Mouse (Mus musculus) Patski (cell line): ENCODE data around the gene Gtf2h5. TPM values are rescaled to one million over a fixed set of nuclear protein-coding genes. Genes with fewer than 3 reads are reported as not detected.

Experiments
- ATAC-seq: fragments of 100-300 bp; one replicate; pipeline ENCODE4 v1.8.0; 2021
- CTCF ChIA-PET: fragments of 350-600 bp; sonication (Branson Sonifier 250); formaldehyde crosslinking; loops from one replicate; lab custom pipeline; 2022; ENCODE audit warnings: inconsistent platforms; lab: Charles Lee
- POLR2A ChIA-PET: fragments of 350-600 bp; sonication (Branson Sonifier 250); formaldehyde crosslinking; loops from one replicate; lab custom pipeline; 2022; ENCODE audit warnings: antibody characterized with exemption, inconsistent platforms; lab: Charles Lee
- DNase-seq: peaks from one replicate; pipeline ENCODE4 v3.0.0-alpha.2; 2011; ENCODE audit warnings: low read depth, low spot score
- H3K27me3 ChIP-seq: fragments of 371-371 bp; one replicate; pipeline ENCODE4 v1.5.1; 2021
- CTCF ChIP-seq: fragments of 100-300 bp; IDR thresholded peaks from one replicate; pipeline ENCODE4 v1.5.1; 2021
- in situ Hi-C: fragments of 300-500 bp; cut with MboI; formaldehyde crosslinking; loops from 3 replicates; pipeline ENCODE4 v1.11.1; 2018; ENCODE audit warnings: low pct_unique_long_range_greater_than_20kb, mixed read lengths
- polyA plus RNA-seq: library from polyadenylated mRNA; unstranded; gene quantifications from one replicate; pipeline ENCODE4 v1.2.3, GENCODE M21; 2021

The Gtf2h5 gene
- polyA plus RNA-seq, 1 experiment from 2014 or later: 84.7 TPM

DNA sequence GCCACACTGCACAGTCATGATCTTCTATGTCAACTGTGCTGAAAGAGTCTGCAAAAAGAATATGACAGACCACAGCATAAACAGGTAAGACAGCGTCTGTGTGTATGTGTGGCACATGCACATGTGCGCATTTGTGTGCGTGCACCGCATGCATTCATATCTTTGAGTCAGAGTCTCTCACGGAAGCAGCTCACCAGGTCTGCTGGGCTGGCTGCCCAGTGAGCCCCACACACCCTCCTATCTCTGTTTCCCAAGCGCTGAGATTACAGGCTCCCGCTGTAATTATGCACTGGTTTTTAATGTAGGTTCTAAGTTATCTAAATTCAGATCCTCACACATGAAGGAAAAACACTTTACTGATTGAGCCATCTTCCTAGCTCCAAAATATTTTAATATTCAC lies 12.0 kb upstream of the Gtf2h5 start:
- ChIA-PET POLR2A (no interaction called here), CTCF (interaction anchor here (0.8 kb wide), 1 partner anchor 12 kb away, joined by 4 read pairs; no protein-coding TSS in a partner anchor)
- DNase-seq (no peak), ATAC-seq (no peak)
- in situ Hi-C loops: loop anchor here (5.0 kb wide), 1 partner anchor 705 kb away; no protein-coding TSS in a partner anchor
- TF ChIP-seq CTCF: no peak
- no peaks in the 10 kb centered on the region for H3K27me3 ChIP-seq

DNA sequence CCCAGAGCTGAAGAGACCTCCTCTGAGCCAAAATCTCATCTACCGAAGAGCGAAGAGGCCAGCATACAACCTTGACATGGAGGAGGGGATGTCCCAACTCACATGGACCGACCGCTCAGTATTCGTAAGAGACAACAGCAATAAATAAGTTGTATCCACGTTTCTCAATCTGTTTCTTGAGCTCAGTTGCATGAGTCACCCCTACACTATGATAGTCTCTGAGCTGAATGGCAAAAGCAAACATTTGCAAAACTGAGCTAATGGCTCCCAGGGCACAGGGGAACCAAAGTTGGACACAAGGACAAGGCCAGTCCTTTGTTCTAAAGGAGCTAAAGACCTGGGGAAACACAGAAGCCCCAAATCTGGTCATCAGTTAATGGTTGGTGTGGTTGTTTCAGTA lies 9.7 kb upstream of the Gtf2h5 start:
- DNase-seq (no peak), ATAC-seq (no peak)
- H3K27me3 ChIP-seq: no peaks in the 10 kb centered on the region
- no peak for TF ChIP-seq CTCF
- CTCF ChIA-PET: interaction anchor here (0.7 to 4.6 kb wide), 3 partner anchors 9 to 15 kb away, joined by 4 to 15 read pairs (median 4); no protein-coding TSS in a partner anchor
- in situ Hi-C loops: loop anchor here (5.0 kb wide), 1 partner anchor 702 kb away; no protein-coding TSS in a partner anchor
- POLR2A ChIA-PET: no interaction called here

DNA sequence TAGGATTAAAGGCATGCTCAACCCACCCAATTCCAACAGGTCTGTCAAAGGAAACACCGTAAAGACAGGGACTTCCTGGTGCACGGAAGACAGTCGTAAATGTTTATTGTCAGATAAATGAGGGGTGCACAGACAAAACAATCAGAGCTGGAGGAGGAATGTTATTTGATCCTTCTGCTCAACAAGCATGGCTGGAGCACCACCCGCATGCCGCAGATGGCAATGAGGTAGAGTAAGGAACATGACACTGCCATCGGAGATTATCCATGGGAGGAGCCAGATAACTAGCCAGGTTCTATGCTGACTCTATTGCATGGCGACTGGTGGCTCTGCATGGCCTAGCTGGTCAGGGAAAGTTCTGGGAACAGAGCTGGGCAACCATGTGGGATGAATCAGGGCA lies 6.2 kb upstream of the Gtf2h5 start:
- in situ Hi-C loops: no loop called here
- H3K27me3 ChIP-seq: no peaks in the 10 kb centered on the region
- DNase-seq: no peak
- ATAC-seq: no peak
- ChIA-PET CTCF (interaction anchor here (4.6 kb wide), 1 partner anchor 18 kb away, joined by 15 read pairs; no protein-coding TSS in a partner anchor), POLR2A (no interaction called here)
- no peak for TF ChIP-seq CTCF

DNA sequence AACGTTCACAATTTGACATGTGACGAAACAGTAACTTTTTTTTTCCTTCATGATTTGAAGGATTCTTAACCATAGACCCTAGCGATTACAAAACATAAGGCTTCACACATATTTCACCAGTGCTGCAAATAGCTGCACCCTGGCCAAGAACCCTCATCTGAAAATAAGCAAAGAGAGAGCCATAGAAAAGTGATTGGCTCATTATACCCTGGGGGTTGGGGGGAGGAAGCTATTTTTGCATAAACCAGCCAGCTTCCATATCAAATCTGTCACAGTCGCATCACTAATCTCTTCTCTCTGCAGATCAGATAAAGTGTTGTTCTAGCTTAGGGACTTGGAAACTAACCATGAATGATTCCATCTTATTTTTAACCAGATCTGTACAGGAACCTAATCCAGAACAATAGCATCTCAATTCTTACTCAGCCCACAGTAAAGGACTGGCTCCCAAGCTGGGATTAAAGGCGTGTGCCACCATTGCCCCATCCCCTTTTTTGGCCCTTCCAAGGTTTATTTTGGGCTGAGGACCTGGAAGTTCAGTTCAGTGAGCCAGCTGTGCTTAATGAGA lies 3.8 kb downstream of the Gtf2h5 start:
- ChIA-PET POLR2A (no interaction called here), CTCF (no interaction called here)
- in situ Hi-C loops: loop anchor here (25.0 kb wide), 1 partner anchor 604 kb away; no protein-coding TSS in a partner anchor
- no peaks in the 10 kb centered on the region for H3K27me3 ChIP-seq
- no peak for TF ChIP-seq CTCF
- no peak for DNase-seq
- ATAC-seq: no peak

DNA sequence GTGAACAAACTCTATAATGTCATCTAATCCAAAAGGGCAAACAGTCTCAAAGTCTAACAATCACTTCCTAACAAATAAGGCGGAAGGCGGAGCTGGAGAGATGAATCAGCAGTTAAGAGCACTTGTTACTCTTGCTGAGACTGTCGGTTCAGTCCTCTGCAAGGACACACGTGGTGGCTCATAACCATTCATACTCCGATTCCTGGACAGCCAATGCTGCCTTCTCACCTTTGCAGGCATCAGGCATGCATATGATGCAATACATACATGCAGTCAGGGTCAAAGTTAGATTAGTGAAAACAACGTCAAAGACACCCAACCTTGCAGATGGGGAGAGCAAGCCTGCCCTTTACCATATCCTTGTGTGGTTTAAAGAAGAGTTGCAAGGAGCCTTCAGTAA lies 12.0 kb downstream of the Gtf2h5 start:
- TF ChIP-seq CTCF: no peak
- no peak for ATAC-seq
- in situ Hi-C loops: loop anchor here (25.0 kb wide), 1 partner anchor 596 kb away; no protein-coding TSS in a partner anchor
- POLR2A ChIA-PET: no interaction called here
- no peaks in the 10 kb centered on the region for H3K27me3 ChIP-seq
- CTCF ChIA-PET: no interaction called here
- DNase-seq: no peak

DNA sequence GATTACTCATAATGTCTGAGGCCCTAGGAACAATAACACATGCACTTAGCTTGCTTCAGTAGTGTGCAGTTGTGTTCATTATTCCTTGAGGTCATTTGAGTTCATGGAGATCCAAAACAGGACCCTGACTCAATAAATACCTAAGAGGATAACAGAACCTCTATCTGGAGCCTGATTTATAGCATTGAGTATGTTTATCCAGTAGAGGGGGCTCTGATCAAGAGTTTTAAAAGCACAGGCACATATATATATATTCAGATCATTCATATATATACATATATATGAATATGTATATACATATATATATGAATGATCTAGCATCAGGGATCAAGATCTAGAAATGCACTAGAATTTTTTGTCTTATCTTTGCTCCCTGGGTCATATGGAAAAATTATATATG lies 16.0 kb downstream of the Gtf2h5 start:
- in situ Hi-C loops: loop anchor here (25.0 kb wide), 1 partner anchor 592 kb away; no protein-coding TSS in a partner anchor
- ATAC-seq (no peak), DNase-seq (no peak)
- TF ChIP-seq CTCF: no peak
- ChIA-PET POLR2A (no interaction called here), CTCF (interaction anchor here (0.7 kb wide), 1 partner anchor 14 kb away, joined by 4 read pairs; no protein-coding TSS in a partner anchor)
- no peaks in the 10 kb centered on the region for H3K27me3 ChIP-seq

DNA sequence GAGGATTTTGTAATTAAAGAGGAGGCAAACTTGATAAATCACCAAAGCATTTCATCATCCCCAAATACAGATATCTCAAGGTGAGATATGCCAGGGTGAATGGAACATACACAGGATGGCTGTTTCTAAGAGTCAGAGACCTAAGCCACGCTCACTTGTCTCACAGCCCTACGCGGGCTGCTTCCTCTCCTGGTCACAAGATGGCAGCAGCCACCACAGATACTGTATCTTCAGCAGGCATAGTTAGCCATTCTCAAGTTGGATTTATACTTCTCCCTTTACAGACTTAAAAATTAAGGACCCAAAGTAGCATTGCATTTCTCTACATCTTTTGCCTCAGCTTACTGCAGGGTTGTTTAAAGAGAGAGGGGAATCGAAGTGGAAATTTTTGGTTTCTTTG lies 18.3 kb downstream of the Gtf2h5 start:
- in situ Hi-C loops: loop anchor here (25.0 kb wide), 1 partner anchor 589 kb away; no protein-coding TSS in a partner anchor
- CTCF ChIA-PET: interaction anchor here (1.0 to 1.9 kb wide), 4 partner anchors 11 to 19 kb away, joined by 3 to 9 read pairs (median 4); partner anchors contain the start of gene Serac1
- no peaks in the 10 kb centered on the region for H3K27me3 ChIP-seq
- DNase-seq (no peak), ATAC-seq (peak; percentile 67)
- POLR2A ChIA-PET: no interaction called here
- peak; percentile 98 for TF ChIP-seq CTCF

DNA sequence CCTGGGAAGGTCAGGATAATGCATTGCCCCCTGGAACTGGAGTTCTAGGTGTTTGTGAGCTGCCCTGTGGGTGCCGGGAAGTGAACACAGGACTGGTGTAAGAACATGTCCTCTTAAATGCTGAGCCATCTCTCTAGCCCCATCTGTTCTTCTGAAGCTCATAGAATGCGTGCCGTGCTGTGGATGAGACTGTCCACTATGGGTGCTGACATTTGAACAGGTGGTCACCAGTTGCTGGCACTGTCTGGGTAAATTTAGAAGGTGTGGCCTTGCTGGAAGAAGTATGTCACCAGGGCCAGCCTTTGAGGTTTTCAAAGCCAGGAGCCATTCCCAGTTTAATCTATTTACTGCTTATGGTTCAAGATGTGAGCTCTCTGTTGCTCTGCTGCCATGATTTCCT lies 22.7 kb downstream of the Gtf2h5 start:
- no peak for TF ChIP-seq CTCF
- ChIA-PET CTCF (interaction anchor here (1.0 kb wide), 1 partner anchor 16 kb away, joined by 3 read pairs; no protein-coding TSS in a partner anchor), POLR2A (no interaction called here)
- DNase-seq (no peak), ATAC-seq (no peak)
- H3K27me3 ChIP-seq: no peaks in the 10 kb centered on the region
- in situ Hi-C loops: no loop called here

DNA sequence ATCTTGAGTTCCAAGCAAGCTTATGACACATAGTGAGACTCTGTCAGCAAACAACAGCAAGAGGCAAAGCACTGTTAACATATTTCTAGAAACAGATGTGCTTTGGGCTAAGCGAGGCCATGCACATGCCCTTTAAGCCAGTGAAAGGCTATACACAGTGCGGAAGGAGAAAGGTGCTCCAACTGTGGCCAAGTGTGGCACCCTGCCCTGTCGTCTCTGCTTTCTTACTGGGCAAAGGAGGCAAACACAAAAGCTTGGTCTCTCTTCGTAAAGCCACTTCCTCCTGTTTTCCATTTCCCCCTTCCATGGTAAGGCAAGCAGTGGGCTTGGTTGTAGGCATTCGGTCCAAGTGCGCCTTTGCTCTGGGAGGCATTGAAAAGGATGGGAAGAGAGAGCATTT lies 24.0 kb downstream of the Gtf2h5 start:
- in situ Hi-C loops: no loop called here
- ATAC-seq (no peak), DNase-seq (no peak)
- no peaks in the 10 kb centered on the region for H3K27me3 ChIP-seq
- ChIA-PET POLR2A (no interaction called here), CTCF (interaction anchor here (1.2 kb wide), 1 partner anchor 70 kb away, joined by 3 read pairs; no protein-coding TSS in a partner anchor)
- no peak for TF ChIP-seq CTCF

DNA sequence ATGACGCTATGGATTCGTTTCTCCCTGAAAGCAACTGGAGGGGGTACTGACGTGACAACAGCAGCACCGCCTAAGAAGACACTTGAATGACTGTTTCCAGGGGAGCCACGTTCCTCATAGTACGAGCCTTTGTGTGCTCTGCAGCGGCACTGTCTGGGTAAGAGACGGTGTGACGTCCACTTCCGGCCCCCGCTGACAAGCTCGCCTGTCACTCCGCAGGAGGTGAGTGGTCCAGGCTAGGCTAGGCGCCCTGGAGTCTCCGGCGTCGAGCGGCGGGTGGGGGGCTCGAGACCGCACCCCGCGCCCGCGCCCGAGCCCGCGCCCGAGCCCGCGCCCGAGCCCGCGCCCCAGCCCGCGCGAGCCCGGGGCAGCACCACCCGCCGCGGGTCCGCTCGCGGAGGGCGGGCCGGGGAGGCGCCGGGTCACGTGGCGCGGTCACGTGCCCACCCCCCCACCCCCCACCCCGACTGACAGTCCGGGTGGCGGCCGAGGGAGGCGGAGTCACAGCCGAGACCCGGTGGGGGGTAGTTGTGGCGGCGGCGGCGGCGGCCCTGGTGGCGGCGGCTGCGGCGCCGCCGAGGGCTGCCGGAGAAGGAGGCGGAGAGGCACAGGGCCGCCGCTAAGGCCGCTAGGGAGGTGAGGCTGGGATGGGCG lies 26.9 kb downstream of the Gtf2h5 start, which contains the start of gene Tulp4:
Gene Tulp4, plus strand, starts transcription at position 77 of the 654 bp plus-strand sequence.
- in situ Hi-C loops: no loop called here
- CTCF ChIA-PET: no interaction called here

More for the DNA sequence above, 26.9 kb downstream of the Gtf2h5 start, which contains the start of gene Tulp4:
- TF ChIP-seq CTCF: no peak
- POLR2A ChIA-PET: interaction anchor here (1.1 to 1.5 kb wide), 2 partner anchors 10 to 19 kb away, joined by 3 to 4 read pairs; no protein-coding TSS in a partner anchor
- peak; percentile 81 for ATAC-seq
- H3K27me3 ChIP-seq: no peaks in the 10 kb centered on the region
- no peak for DNase-seq
